Mouse (Mus musculus) limb, embryonic 12.5 days (tissue): ENCODE results near the gene Krt39. TPM values are rescaled to one million over a fixed set of nuclear protein-coding genes. Genes with fewer than 3 reads are reported as not detected.

Source experiments
- ATAC-seq: fragments of 200-750 bp; cut with Nextera tagmentation; 2 replicates; pipeline ENCODE4 v1.8.0; 2017; ENCODE audit warnings: low read depth, moderate TSS enrichment; ENCODE audit not compliant: insufficient number of reproducible peaks, insufficient read depth, low FRiP score, low TSS enrichment
- H3K27ac ChIP-seq: fragments of 300-500 bp; sonication (generic); 2 replicates; pipeline ENCODE4 v1.5.1; 2016; ENCODE audit warnings: mild to moderate bottlenecking, moderate library complexity
- H3K27me3 ChIP-seq: fragments of 300-500 bp; sonication (generic); 2 replicates; pipeline ENCODE4 v1.6.1; 2016; ENCODE audit warnings: mild to moderate bottlenecking, moderate library complexity
- H3K36me3 ChIP-seq: fragments of 300-500 bp; sonication (generic); 2 replicates; pipeline ENCODE4 v1.6.1; 2016; ENCODE audit warnings: mild to moderate bottlenecking, moderate library complexity
- H3K4me1 ChIP-seq: fragments of 300-500 bp; sonication (generic); replicated peaks from 2 replicates; pipeline ENCODE4 v1.6.1; 2016
- H3K4me2 ChIP-seq: fragments of 300-500 bp; sonication (generic); 2 replicates; pipeline ENCODE4 v1.6.1; 2016; ENCODE audit warnings: mild to moderate bottlenecking, moderate library complexity
- H3K4me3 ChIP-seq: fragments of 300-500 bp; sonication (generic); replicated peaks from 2 replicates; pipeline ENCODE4 v1.5.1; 2016; ENCODE audit warnings: mild to moderate bottlenecking
- H3K9ac ChIP-seq: fragments of 300-500 bp; sonication (generic); replicated peaks from 2 replicates; pipeline ENCODE4 v1.6.1; 2016; ENCODE audit warnings: mild to moderate bottlenecking, moderate library complexity
- H3K9me3 ChIP-seq: fragments of 300-500 bp; sonication (generic); 2 replicates; pipeline ENCODE4 v1.6.1; 2016; ENCODE audit warnings: mild to moderate bottlenecking, moderate library complexity
- WGBS: fragments of 180-500 bp; shearing (Covaris S2); methylation state at CpG from one replicate; pipeline ENCODE4 v1.1.7; 2016; 5-methylcytosine and 5-hydroxymethylcytosine counted together
- polyA plus RNA-seq: library from polyadenylated mRNA; unstranded; fragments of >200 nt; fragmentation: Nextera tagmentation; extraction: Ambion mirVana; gene quantifications from 2 replicates; pipeline ENCODE4 v1.2.1, GENCODE M21; 2016

Gene Krt39
- polyA plus RNA-seq, 1 experiment from 2014 or later: not detected

GRCm38 (mm10) chr11:99500095-99500805, 20.9 kb downstream of the Krt39 start:
- ATAC-seq: no peak

GRCm38 (mm10) chr11:99496460-99496859, 24.7 kb downstream of the Krt39 start:
- H3K27ac ChIP-seq: no peak overlapping the region
- H3K9me3 ChIP-seq: no peaks in the 10 kb centered on the region
- no peaks in the 10 kb centered on the region for H3K27me3 ChIP-seq
- 85% methylated on average over 4 of the region's 4 CpGs for WGBS
- no peak overlapping the region for H3K4me3 ChIP-seq
- ATAC-seq: no peak
- no peaks in the 10 kb centered on the region for H3K36me3 ChIP-seq
- H3K9ac ChIP-seq: no peak overlapping the region
- H3K4me2 ChIP-seq: no peak overlapping the region
- H3K4me1 ChIP-seq: no peaks in the 10 kb centered on the region

More at GRCm38 (mm10) chr11:99500095-99500805, 20.9 kb downstream of the Krt39 start:
- no peaks in the 10 kb centered on the region for H3K9me3 ChIP-seq
- H3K4me1 ChIP-seq: no peaks in the 10 kb centered on the region
- 84% methylated on average over 9 of the region's 9 CpGs for WGBS
- H3K4me2 ChIP-seq: no peak overlapping the region
- no peak overlapping the region for H3K27ac ChIP-seq
- no peaks in the 10 kb centered on the region for H3K36me3 ChIP-seq
- H3K27me3 ChIP-seq: no peaks in the 10 kb centered on the region
- no peak overlapping the region for H3K4me3 ChIP-seq
- no peak overlapping the region for H3K9ac ChIP-seq

GRCm38 (mm10) chr11:99494741-99495140, 26.4 kb downstream of the Krt39 start:
- H3K4me3 ChIP-seq: no peak overlapping the region
- no peaks in the 10 kb centered on the region for H3K4me1 ChIP-seq
- no peaks in the 10 kb centered on the region for H3K27me3 ChIP-seq
- WGBS: 91% methylated on average over 4 of the region's 4 CpGs
- H3K27ac ChIP-seq: no peak overlapping the region
- no peak overlapping the region for H3K4me2 ChIP-seq
- no peaks in the 10 kb centered on the region for H3K9me3 ChIP-seq
- ATAC-seq: no peak
- H3K9ac ChIP-seq: no peak overlapping the region
- H3K36me3 ChIP-seq: no peaks in the 10 kb centered on the region

- Histone ChIP-seq H3K4me3 (no peak overlapping the region), H3K9me3 (no peaks in the 10 kb centered on the region), H3K9ac (no peak overlapping the region), H3K36me3 (no peaks in the 10 kb centered on the region), H3K4me1 (no peaks in the 10 kb centered on the region; the same call in 1 of the 2 replicates), H3K27ac (no peak overlapping the region), H3K4me2 (no peak overlapping the region), H3K27me3 (no peaks in the 10 kb centered on the region)
- no peak for ATAC-seq
- 28% methylated on average over 5 of the region's 5 CpGs for WGBS
Observed at GRCm38 (mm10) chr11:99493574-99493850, 27.6 kb downstream of the Krt39 start.

GRCm38 (mm10) chr11:99492733-99493573, 28.2 kb downstream of the Krt39 start, which contains the start of gene Krt23:
Gene Krt23 (minus strand): TSS chr11:99493137.
- 79% methylated on average over 22 of the region's 22 CpGs for WGBS

GRCm38 (mm10) chr11:99491040-99491439, 30.1 kb downstream of the Krt39 start:
- H3K4me3 ChIP-seq: no peak overlapping the region
- H3K4me1 ChIP-seq: no peaks in the 10 kb centered on the region; the same call in 1 of the 2 replicates
- no peak overlapping the region for H3K27ac ChIP-seq
- ATAC-seq: no peak
- H3K9ac ChIP-seq: no peak overlapping the region
- H3K4me2 ChIP-seq: no peak overlapping the region
- no peaks in the 10 kb centered on the region for H3K27me3 ChIP-seq
- no peaks in the 10 kb centered on the region for H3K36me3 ChIP-seq
- no peaks in the 10 kb centered on the region for H3K9me3 ChIP-seq
- 86% methylated on average over 8 of the region's 8 CpGs for WGBS

More at GRCm38 (mm10) chr11:99492733-99493573, 28.2 kb downstream of the Krt39 start, which contains the start of gene Krt23:
- no peak within 1 kb of the TSS for H3K4me2 ChIP-seq
- no peak within 1 kb of the TSS for H3K9ac ChIP-seq
- no peaks in the 10 kb centered on the region for H3K27me3 ChIP-seq
- H3K36me3 ChIP-seq: no peaks in the 10 kb centered on the region
- no peak within 1 kb of the TSS for H3K4me3 ChIP-seq
- no peak for ATAC-seq
- no peaks in the 10 kb centered on the region; the same call in 1 of the 2 replicates for H3K4me1 ChIP-seq
- no peaks in the 10 kb centered on the region for H3K9me3 ChIP-seq
- no peak within 1 kb of the TSS for H3K27ac ChIP-seq

GRCm38 (mm10) chr11:99490624-99491023, 30.5 kb downstream of the Krt39 start:
- Histone ChIP-seq H3K27ac (no peak overlapping the region), H3K9ac (no peak overlapping the region), H3K36me3 (no peaks in the 10 kb centered on the region), H3K9me3 (no peaks in the 10 kb centered on the region), H3K4me1 (no peaks in the 10 kb centered on the region; the same call in 1 of the 2 replicates), H3K27me3 (no peaks in the 10 kb centered on the region), H3K4me2 (no peak overlapping the region), H3K4me3 (no peak overlapping the region)
- no peak for ATAC-seq
- 82% methylated on average over 4 of the region's 4 CpGs for WGBS

GRCm38 (mm10) chr11:99489233-99489632, 31.9 kb downstream of the Krt39 start:
- H3K27me3 ChIP-seq: no peaks in the 10 kb centered on the region
- H3K4me2 ChIP-seq: no peak overlapping the region
- ATAC-seq: no peak
- H3K9ac ChIP-seq: no peak overlapping the region
- 66% methylated on average over 3 of the region's 3 CpGs for WGBS
- no peaks in the 10 kb centered on the region for H3K9me3 ChIP-seq
- no peak overlapping the region for H3K4me3 ChIP-seq
- H3K4me1 ChIP-seq: no peaks in the 10 kb centered on the region; the same call in 1 of the 2 replicates
- no peaks in the 10 kb centered on the region for H3K36me3 ChIP-seq
- H3K27ac ChIP-seq: peak overlapping the region; percentile 42

- Histone ChIP-seq H3K4me2 (no peak overlapping the region), H3K27me3 (no peaks in the 10 kb centered on the region), H3K36me3 (no peaks in the 10 kb centered on the region), H3K4me1 (no peaks in the 10 kb centered on the region), H3K27ac (no peak overlapping the region), H3K4me3 (no peak overlapping the region), H3K9ac (no peak overlapping the region), H3K9me3 (no peaks in the 10 kb centered on the region)
- ATAC-seq: no peak
- WGBS: 83% methylated on average over 3 of the region's 3 CpGs
Observed at GRCm38 (mm10) chr11:99474981-99475380, 46.2 kb downstream of the Krt39 start.

- Histone ChIP-seq H3K4me2 (no peak overlapping the region), H3K4me3 (no peak overlapping the region), H3K27me3 (no peaks in the 10 kb centered on the region), H3K9me3 (no peaks in the 10 kb centered on the region), H3K9ac (no peak overlapping the region), H3K4me1 (no peaks in the 10 kb centered on the region), H3K36me3 (no peaks in the 10 kb centered on the region), H3K27ac (no peak overlapping the region)
- 86% methylated on average over 6 of the region's 6 CpGs for WGBS
- no peak for ATAC-seq
Observed at GRCm38 (mm10) chr11:99473433-99473832, 47.7 kb downstream of the Krt39 start.

- Histone ChIP-seq H3K27me3 (no peaks in the 10 kb centered on the region), H3K27ac (no peak overlapping the region)
- 92% methylated on average over 4 of the region's 4 CpGs for WGBS
Observed at GRCm38 (mm10) chr11:99472405-99472804, 48.7 kb downstream of the Krt39 start.

More at GRCm38 (mm10) chr11:99472405-99472804, 48.7 kb downstream of the Krt39 start:
- Histone ChIP-seq H3K4me1 (no peaks in the 10 kb centered on the region), H3K4me2 (no peak overlapping the region), H3K9me3 (no peaks in the 10 kb centered on the region), H3K36me3 (no peaks in the 10 kb centered on the region), H3K9ac (no peak overlapping the region), H3K4me3 (no peak overlapping the region)
- ATAC-seq: no peak
